Comparison of ENCODE assay signal across 21 mouse cellular contexts in genomic region chr16:23234557-23234956, GRCm38 (mm10).
"Had no signal": no experiment of that assay in that cellular context is flagged by ENCODE, and none has a peak within 500 bp of the region (broad histone marks: within the 10 kb centered on the region; RNA-seq: fewer than 3 reads in every experiment).

No protein-coding gene starts in this region.

- H3K9me3 ChIP-seq: kidney, embryonic 15.5 days; limb, embryonic 10.5 days; limb, embryonic 13.5 days; liver, embryonic 12.5 days; liver, embryonic 15.5 days; lung, embryonic 15.5 days; midbrain, embryonic 12.5 days; midbrain, embryonic 15.5 days had no signal

- DNase-seq: kidney, adult 11 months; kidney, adult 8-10 months; kidney, postnatal 10 days; kidney, postnatal 4 days; liver; lung, adult 18-20 months; lung, postnatal 10 days; lung, postnatal 36 days; right cerebral cortex, postnatal 4 days; thymus, adult 2 months; thymus, postnatal 14 days; thymus, postnatal 4 days had no signal

- H3K4me1 ChIP-seq: liver, embryonic 15.5 days had no signal

- H3K27me3 ChIP-seq: kidney, embryonic 15.5 days; limb, embryonic 13.5 days; liver, embryonic 15.5 days; lung, embryonic 15.5 days; midbrain, embryonic 12.5 days; midbrain, embryonic 15.5 days had no signal

- H3K4me3 ChIP-seq: kidney, embryonic 15.5 days; limb, embryonic 10.5 days; limb, embryonic 13.5 days; liver, embryonic 12.5 days; liver, embryonic 15.5 days; lung, embryonic 15.5 days; midbrain, embryonic 12.5 days; midbrain, embryonic 15.5 days had no signal

- H3K9ac ChIP-seq: kidney, embryonic 15.5 days; limb, embryonic 13.5 days; liver, embryonic 12.5 days; liver, embryonic 15.5 days; lung, embryonic 15.5 days; midbrain, embryonic 12.5 days; midbrain, embryonic 15.5 days had no signal

- H3K27ac ChIP-seq: kidney, embryonic 15.5 days; limb, embryonic 10.5 days; limb, embryonic 13.5 days; liver, embryonic 12.5 days; liver, embryonic 15.5 days; lung, embryonic 15.5 days; midbrain, embryonic 12.5 days; midbrain, embryonic 15.5 days; stomach, postnatal 0 days had no signal

- H3K4me2 ChIP-seq: kidney, embryonic 15.5 days; limb, embryonic 13.5 days; liver, embryonic 12.5 days; liver, embryonic 15.5 days; lung, embryonic 15.5 days; midbrain, embryonic 12.5 days; midbrain, embryonic 15.5 days had no signal

- H3K36me3 ChIP-seq: kidney, embryonic 15.5 days; liver, embryonic 12.5 days; liver, embryonic 15.5 days had no signal

- ATAC-seq: liver, embryonic 12.5 days; midbrain, embryonic 15.5 days had no signal
